Mouse (Mus musculus) cerebellum, adult 11 months (tissue): ENCODE data around the gene Fxyd4.
A peak's percentile ranks its signal among the peaks of the same experiment; 100 is the strongest.

ENCODE experiments used
- DNase-seq: peaks from one replicate; pipeline ENCODE4 v3.0.0; 2022

Fxyd4 gene

GRCm38 (mm10) chr6:117917576-117917975 is 19.9 kb downstream of the Fxyd4 start:
- no peak for DNase-seq

GRCm38 (mm10) chr6:117916737-117917426 is 20.6 kb downstream of the Fxyd4 start:
- peak; percentile 69 for DNase-seq

- DNase-seq: no peak
Observed at GRCm38 (mm10) chr6:117916205-117916736, 21.2 kb downstream of the Fxyd4 start.

GRCm38 (mm10) chr6:117914541-117914940 is 23.0 kb downstream of the Fxyd4 start:
- DNase-seq: no peak

- no peak for DNase-seq
Observed at GRCm38 (mm10) chr6:117910120-117910661, 27.3 kb downstream of the Fxyd4 start.

GRCm38 (mm10) chr6:117908424-117908900 is 29.0 kb downstream of the Fxyd4 start:
- DNase-seq: no peak

- no peak for DNase-seq
Observed at GRCm38 (mm10) chr6:117907979-117908355, 29.5 kb downstream of the Fxyd4 start.

GRCm38 (mm10) chr6:117907301-117907978 is 30.1 kb downstream of the Fxyd4 start:
- DNase-seq: peak; percentile 50

GRCm38 (mm10) chr6:117906590-117907271 is 30.8 kb downstream of the Fxyd4 start:
- peak; percentile 96 for DNase-seq

- DNase-seq: no peak
Observed at GRCm38 (mm10) chr6:117906015-117906531, 31.4 kb downstream of the Fxyd4 start.

- DNase-seq: no peak
Observed at GRCm38 (mm10) chr6:117905260-117905930, 32.1 kb downstream of the Fxyd4 start.

GRCm38 (mm10) chr6:117903836-117904235 is 33.7 kb downstream of the Fxyd4 start:
- no peak for DNase-seq

GRCm38 (mm10) chr6:117902556-117902955 is 34.9 kb downstream of the Fxyd4 start:
- DNase-seq: no peak

GRCm38 (mm10) chr6:117901510-117902402 is 35.7 kb downstream of the Fxyd4 start:
- DNase-seq: no peak

- no peak for DNase-seq
Observed at GRCm38 (mm10) chr6:117900126-117901080, 37.1 kb downstream of the Fxyd4 start, which contains the start of gene Hnrnpf. Hnrnpf (plus strand) TSS chr6:117900324.

- DNase-seq: no peak
Observed at GRCm38 (mm10) chr6:117897800-117898199, 39.7 kb downstream of the Fxyd4 start.

GRCm38 (mm10) chr6:117893435-117893834 is 44.1 kb downstream of the Fxyd4 start:
- no peak for DNase-seq

GRCm38 (mm10) chr6:117892386-117892785 is 45.1 kb downstream of the Fxyd4 start:
- DNase-seq: no peak

GRCm38 (mm10) chr6:117891369-117892160 is 45.9 kb downstream of the Fxyd4 start:
- DNase-seq: no peak
